Mouse (Mus musculus): Measurements from ENCODE around the gene Vamp2. TPM values are rescaled to one million over a fixed set of nuclear protein-coding genes. Genes with fewer than 3 reads are reported as not detected.

Gene Vamp2
- polyA plus RNA-seq, 1 experiment from 2014 or later, result 123 TPM

DNA sequence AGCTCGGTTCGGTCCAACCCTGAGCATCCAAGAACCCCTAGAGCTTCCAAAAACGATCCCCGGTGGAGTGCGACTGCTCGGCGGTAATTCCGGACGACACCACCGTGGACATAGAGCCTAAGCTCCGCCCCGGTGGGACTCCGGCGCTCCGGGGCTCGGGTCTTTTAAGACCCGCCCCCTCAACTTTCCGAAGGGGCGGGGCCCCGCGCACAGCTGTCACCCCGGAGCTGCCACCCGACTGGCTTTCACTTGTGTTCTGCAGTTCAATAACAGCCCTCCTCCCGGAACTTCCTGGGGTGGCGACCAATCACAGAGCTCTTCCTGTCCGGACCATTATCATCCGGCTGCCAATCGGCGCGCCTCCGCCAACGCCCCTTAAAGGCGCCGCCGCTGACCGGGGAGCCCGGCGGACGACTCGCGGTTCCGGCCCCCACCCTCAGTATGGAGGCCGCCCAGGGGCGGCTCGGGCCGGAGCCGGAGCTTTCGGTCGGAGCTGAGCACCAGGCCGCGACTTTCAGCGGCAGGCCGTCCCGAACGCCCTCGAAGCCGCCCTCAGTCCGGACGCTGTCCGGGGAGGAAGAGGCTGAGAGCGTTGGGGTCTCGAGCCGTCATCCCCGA is 28.8 kb upstream of the Vamp2 start, which contains the start of gene Borcs6:
Gene Borcs6, plus strand, starts transcription at position 361 of the 618 bp plus-strand sequence.
- ATAC-seq (ENCODE audit: low FRiP score, low read depth), result peak; percentile 93
- Histone ChIP-seq H3K27me3 (peaks cover 7% of the 10 kb centered on the region; the same call in 1 of the 2 replicates), H3K27ac (replicated peaks) (peak within 1 kb of the TSS; percentile 92), H3K4me1 (peaks cover 27% of the 10 kb centered on the region), H3K9me3 (no peaks in the 10 kb centered on the region), H3K4me2 (replicated peaks) (peak within 1 kb of the TSS; percentile 93), H3K4me3 (peak within 1 kb of the TSS; percentile 85), H3K9ac (replicated peaks) (peak within 1 kb of the TSS; percentile 87), H3K36me3 (no peaks in the 10 kb centered on the region)
- WGBS, result under 1% methylated on average over 63 of the region's 64 CpGs

- H3K36me3 ChIP-seq, result no peaks in the 10 kb centered on the region
- peak; percentile 3; the same call in 1 of the 2 replicates for ATAC-seq (ENCODE audit: low FRiP score, low read depth)
- H3K9ac ChIP-seq (replicated peaks), result peak overlapping the region; percentile 87
- peak overlapping the region; percentile 93 for H3K4me2 ChIP-seq (replicated peaks)
- no peaks in the 10 kb centered on the region for H3K9me3 ChIP-seq
- H3K4me3 ChIP-seq, result peak overlapping the region; percentile 85
- peak overlapping the region; percentile 92 for H3K27ac ChIP-seq (replicated peaks)
- under 1% methylated on average over 39 of the region's 49 CpGs for WGBS
- H3K4me1 ChIP-seq, result peaks cover 29% of the 10 kb centered on the region
- H3K27me3 ChIP-seq, result peaks cover 7% of the 10 kb centered on the region; the same call in 1 of the 2 replicates
Observed at GRCm38 (mm10) chr11:69059975-69060411, 28.3 kb upstream of the Vamp2 start.

GRCm38 (mm10) chr11:69060448-69061254 is 27.6 kb upstream of the Vamp2 start:
- WGBS, result 1% methylated on average over 40 of the region's 40 CpGs
- Histone ChIP-seq H3K27me3 (peaks cover 8% of the 10 kb centered on the region; the same call in 1 of the 2 replicates), H3K9me3 (no peaks in the 10 kb centered on the region), H3K4me2 (replicated peaks) (peak overlapping the region; percentile 93), H3K4me3 (peak overlapping the region; percentile 85), H3K9ac (replicated peaks) (peak overlapping the region; percentile 87), H3K27ac (replicated peaks) (peak overlapping the region; percentile 92), H3K36me3 (no peaks in the 10 kb centered on the region), H3K4me1 (peaks cover 29% of the 10 kb centered on the region)
- no peak for ATAC-seq (ENCODE audit: low FRiP score, low read depth)

DNA sequence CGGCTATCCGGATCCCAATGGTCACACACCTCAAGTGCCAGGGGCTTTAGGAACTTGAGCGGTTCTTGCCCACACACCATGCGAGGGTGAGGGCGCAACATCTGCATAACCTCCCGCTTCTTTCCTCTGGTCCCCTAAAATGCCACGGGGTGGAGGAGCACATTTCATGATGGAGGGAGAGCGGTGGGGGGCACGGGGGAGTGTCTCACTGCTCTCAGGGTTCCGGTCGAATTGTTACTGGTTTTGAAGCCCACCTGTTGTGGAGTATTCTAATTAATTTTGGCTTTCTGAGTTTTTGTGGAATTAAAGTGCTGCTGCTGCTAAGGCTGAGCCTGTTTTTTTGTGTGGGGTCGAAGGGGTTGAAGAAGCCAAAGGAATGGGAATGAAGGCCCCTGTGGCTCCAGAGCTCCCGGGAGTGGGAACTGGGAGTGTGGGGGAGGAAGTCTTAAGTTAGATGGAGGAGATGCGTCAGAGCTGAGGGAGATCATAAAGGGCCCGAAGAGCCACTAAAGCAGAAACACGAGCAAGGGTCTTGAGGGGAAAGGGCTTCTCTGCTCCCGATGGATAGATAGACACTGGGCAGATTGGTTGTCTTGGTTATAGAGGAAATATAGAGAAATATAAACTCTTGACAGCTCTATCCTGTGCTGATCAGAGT is 26.9 kb upstream of the Vamp2 start:
- Histone ChIP-seq H3K9me3 (no peaks in the 10 kb centered on the region), H3K4me1 (peaks cover 36% of the 10 kb centered on the region), H3K4me3 (peak overlapping the region; percentile 85), H3K27me3 (peaks cover 14% of the 10 kb centered on the region), H3K36me3 (no peaks in the 10 kb centered on the region), H3K4me2 (replicated peaks) (peak overlapping the region; percentile 93), H3K9ac (replicated peaks) (peak overlapping the region; percentile 87), H3K27ac (replicated peaks) (no peak overlapping the region)
- ATAC-seq (ENCODE audit: low FRiP score, low read depth), result no peak
- WGBS, result 8% methylated on average over 17 of the region's 17 CpGs

GRCm38 (mm10) chr11:69062194-69062760 is 26.0 kb upstream of the Vamp2 start:
- H3K4me3 ChIP-seq, result peak overlapping the region; percentile 85
- H3K4me1 ChIP-seq, result peaks cover 40% of the 10 kb centered on the region
- no peak for ATAC-seq (ENCODE audit: low FRiP score, low read depth)
- no peak overlapping the region for H3K9ac ChIP-seq (replicated peaks)
- H3K36me3 ChIP-seq, result no peaks in the 10 kb centered on the region
- H3K27ac ChIP-seq (replicated peaks), result no peak overlapping the region
- under 1% methylated on average over 17 of the region's 17 CpGs for WGBS
- no peaks in the 10 kb centered on the region for H3K9me3 ChIP-seq
- H3K27me3 ChIP-seq, result peaks cover 15% of the 10 kb centered on the region
- peak overlapping the region; percentile 93 for H3K4me2 ChIP-seq (replicated peaks)

DNA sequence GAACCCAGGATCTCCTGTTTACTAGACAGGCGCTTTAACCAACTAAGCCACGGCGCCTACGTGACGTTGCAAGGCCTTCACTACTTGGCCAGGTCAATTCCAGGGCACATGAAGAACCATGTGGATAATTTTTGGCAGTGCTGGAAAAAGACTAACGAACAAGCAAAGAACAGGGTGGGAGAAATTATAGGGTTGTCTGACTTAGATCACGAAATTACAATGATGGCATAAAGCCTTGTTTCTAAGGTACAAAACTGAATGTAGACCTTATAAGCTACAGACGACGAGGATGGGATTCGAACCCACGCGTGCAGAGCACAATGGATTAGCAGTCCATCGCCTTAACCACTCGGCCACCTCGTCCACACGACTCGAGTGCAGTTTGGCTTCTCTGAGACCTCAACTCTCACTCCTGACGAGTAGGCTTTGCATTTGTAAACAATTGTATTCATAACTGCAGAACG is 25.5 kb upstream of the Vamp2 start:
- no peak for ATAC-seq (ENCODE audit: low FRiP score, low read depth)
- Histone ChIP-seq H3K4me3 (peak overlapping the region; percentile 70), H3K27ac (replicated peaks) (peak overlapping the region; percentile 66; the same call in 1 of the 2 replicates), H3K4me2 (replicated peaks) (peak overlapping the region; percentile 66), H3K36me3 (no peaks in the 10 kb centered on the region), H3K4me1 (peaks cover 40% of the 10 kb centered on the region), H3K9me3 (no peaks in the 10 kb centered on the region), H3K9ac (replicated peaks) (no peak overlapping the region), H3K27me3 (peaks cover 15% of the 10 kb centered on the region)
- 0% methylated on average over 19 of the region's 19 CpGs for WGBS

- peaks cover 15% of the 10 kb centered on the region for H3K27me3 ChIP-seq
- peak overlapping the region; percentile 71 for H3K27ac ChIP-seq (replicated peaks)
- H3K9ac ChIP-seq (replicated peaks), result peak overlapping the region; percentile 67
- no peaks in the 10 kb centered on the region for H3K9me3 ChIP-seq
- H3K36me3 ChIP-seq, result no peaks in the 10 kb centered on the region
- H3K4me3 ChIP-seq, result peak overlapping the region; percentile 70
- WGBS, result under 1% methylated on average over 31 of the region's 31 CpGs
- peaks cover 36% of the 10 kb centered on the region for H3K4me1 ChIP-seq
- H3K4me2 ChIP-seq (replicated peaks), result peak overlapping the region; percentile 66
- peak; percentile 27; the same call in 1 of the 2 replicates for ATAC-seq (ENCODE audit: low FRiP score, low read depth)
Observed at GRCm38 (mm10) chr11:69063413-69064201, 24.7 kb upstream of the Vamp2 start.

DNA sequence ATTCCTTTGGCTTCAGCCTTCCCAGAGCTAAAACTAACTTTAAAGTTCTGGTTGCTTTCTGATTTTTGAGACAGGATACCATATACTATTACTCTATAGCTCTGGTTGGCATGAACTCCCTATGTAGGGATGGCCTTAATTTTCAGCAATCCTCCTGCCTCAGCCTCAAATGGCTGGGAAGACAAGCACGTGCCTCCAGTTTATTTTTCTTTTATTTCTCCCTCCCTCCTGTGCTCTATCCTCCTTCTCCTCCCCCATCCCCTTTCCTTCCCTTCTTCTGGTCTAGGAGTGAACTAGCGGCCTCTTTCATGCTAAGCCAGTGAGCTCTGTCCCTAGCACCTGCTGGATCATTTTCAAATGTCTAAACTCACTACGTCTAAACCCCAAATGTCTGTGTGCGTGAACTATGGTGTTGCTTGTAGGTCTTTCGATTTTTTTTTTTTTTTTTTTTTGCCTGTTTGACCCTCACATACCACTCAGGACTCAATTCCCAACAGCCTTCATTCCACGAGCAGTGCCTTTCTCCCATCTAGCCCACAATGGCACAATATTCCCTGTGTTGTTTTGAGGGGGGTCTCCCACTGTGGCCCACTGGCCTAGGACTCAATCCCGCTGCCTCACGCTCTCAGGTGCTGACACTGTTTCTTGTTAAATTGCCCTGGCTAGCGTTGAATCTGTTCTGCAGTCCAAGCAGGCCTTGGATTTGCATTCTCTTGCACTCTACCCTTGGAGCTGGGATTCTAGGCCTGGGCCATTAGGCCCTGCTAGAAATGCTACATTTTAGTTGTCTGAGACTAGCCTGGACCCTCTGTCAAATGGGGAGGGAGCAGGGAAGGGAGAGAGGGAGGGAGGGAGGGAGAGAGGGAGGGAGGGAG is 23.8 kb upstream of the Vamp2 start:
- no peak for ATAC-seq (ENCODE audit: low FRiP score, low read depth)
- Histone ChIP-seq H3K36me3 (no peaks in the 10 kb centered on the region), H3K4me1 (peaks cover 34% of the 10 kb centered on the region), H3K27ac (replicated peaks) (peak overlapping the region; percentile 71; the same call in 1 of the 2 replicates), H3K4me2 (replicated peaks) (peak overlapping the region; percentile 66), H3K9ac (replicated peaks) (peak overlapping the region; percentile 67), H3K9me3 (no peaks in the 10 kb centered on the region), H3K27me3 (peaks cover 15% of the 10 kb centered on the region), H3K4me3 (peak overlapping the region; percentile 70)
- 49% methylated on average over 9 of the region's 9 CpGs for WGBS

DNA sequence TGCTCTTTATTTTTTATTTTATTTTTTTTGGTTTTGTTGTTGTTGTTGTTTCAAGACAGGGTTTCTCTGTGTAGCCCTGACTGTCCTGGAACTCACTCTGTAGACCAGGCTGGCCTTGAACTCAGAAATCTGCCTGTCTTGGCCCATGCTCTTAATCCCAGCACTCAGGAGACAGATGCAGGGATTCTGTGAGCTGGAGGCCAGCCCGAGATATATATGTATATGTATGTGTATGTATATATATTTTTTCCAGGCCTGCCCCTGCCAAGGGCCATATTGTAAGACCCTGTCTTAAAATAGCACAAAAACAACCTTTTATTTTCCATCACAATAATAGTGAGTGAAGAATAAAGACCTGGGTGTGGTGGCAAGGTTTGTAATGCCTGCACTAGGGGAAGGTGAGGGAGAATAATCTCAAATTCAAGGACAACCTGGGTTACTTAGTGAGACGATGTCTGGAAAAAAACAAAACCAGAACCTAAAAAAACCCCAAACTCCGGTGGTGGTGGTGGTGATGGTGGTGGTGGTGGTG is 22.8 kb upstream of the Vamp2 start:
- Histone ChIP-seq H3K36me3 (no peaks in the 10 kb centered on the region), H3K27me3 (peaks cover 15% of the 10 kb centered on the region), H3K9me3 (no peaks in the 10 kb centered on the region), H3K27ac (replicated peaks) (no peak overlapping the region), H3K4me1 (peaks cover 35% of the 10 kb centered on the region), H3K4me3 (peak overlapping the region; percentile 44; the same call in 1 of the 2 replicates), H3K4me2 (replicated peaks) (peak overlapping the region; percentile 90; the same call in 1 of the 2 replicates), H3K9ac (replicated peaks) (no peak overlapping the region)
- ATAC-seq (ENCODE audit: low FRiP score, low read depth), result no peak
- 59% methylated on average over 3 of the region's 3 CpGs for WGBS
